Mouse (Mus musculus): ENCODE data around the gene Tns1.

DNA sequence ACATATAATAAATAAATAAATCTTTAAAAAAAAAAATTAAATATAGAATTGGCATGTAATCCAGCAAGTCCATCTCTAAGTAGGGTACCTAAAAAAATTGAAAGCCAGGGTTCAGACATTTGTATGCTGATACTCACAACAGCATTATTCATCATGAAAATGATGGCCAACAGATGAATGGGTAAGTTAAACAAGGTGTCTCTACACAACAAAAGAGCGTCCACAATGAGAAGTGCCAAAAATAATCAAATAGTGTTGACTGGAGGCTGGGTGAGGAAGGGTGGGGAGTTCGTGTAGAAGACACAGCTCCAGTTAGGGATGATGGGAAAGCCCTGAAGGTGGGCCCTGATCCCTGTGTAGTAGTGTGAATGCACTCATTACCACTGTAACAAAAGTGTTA, 35.8 kb upstream of the Tns1 start:
- TF ChIP-seq CTCF (IDR thresholded peaks at IDR 0.05) (no peak), POLR2A (IDR thresholded peaks at IDR 0.05; ENCODE audit: insufficient read depth, low read depth, low read length) (no peak), EP300 (IDR thresholded peaks at IDR 0.05; ENCODE audit: insufficient read depth, low read depth, low read length) (no peak)

Data from heart, adult 2 months (tissue).